Mouse (Mus musculus) ES-Bruce4 (cell line): ENCODE results near the gene Camkmt.

Source experiments
- CTCF ChIP-seq: IDR thresholded peaks from one replicate; pipeline ENCODE4 v1.8.1; 2011; ENCODE audit warnings: low read depth, low read length
- EP300 ChIP-seq: IDR thresholded peaks from 2 replicates; pipeline ENCODE4 v1.6.1; 2011; ENCODE audit warnings: low read depth, low read length; ENCODE audit not compliant: insufficient read depth

DNA sequence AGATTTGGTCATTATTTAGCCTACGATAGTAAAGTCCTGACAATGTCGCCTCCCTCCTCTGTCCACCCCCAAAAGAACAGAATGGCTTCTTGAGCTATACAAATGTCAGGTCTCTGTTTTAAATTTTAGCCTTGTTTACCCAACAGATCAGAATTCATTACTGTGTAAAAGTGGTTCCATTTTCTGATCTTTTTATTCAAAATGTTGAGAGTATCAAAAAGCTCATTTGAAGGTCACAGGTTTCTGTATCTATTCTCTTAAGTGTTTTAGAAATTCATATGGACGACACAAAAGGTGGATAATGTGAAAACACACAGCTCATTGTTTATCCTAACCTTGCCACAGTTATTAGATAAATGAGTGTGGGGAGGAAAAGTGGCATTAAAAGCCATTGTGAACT, 397.2 kb downstream of the Camkmt start:
- TF ChIP-seq EP300: no peak
- no peak for TF ChIP-seq CTCF
